Mouse (Mus musculus): Measurements from ENCODE around the gene Ptar1. TPM values are rescaled to one million over a fixed set of nuclear protein-coding genes. Genes with fewer than 3 reads are reported as not detected.

Ptar1 gene
- total RNA-seq, 2 experiments from 2014 or later: 32.8 to 43.0 TPM

DNA sequence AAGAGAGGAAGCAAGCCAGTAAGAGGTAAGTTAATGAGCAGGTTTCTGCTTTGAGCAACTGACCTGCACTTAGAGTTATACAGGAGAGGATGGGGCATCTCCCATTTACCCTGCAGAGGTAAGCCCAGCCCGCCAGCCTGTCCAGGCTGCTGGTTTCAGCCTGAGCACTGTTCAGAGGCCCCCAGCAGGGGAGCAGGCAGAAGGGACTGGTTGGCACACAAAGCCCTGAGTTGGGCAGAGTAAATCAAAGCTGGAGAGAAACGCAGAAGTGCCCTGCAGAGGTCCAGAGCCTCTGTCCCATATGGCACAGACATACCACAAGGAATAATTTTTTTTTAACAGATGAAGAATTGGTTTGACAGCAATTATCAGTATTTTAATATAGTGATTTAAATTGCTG, 76.8 kb downstream of the Ptar1 start:
- DNase-seq (ENCODE audit: low spot score in 2 of 2): no peak
- H3K27ac ChIP-seq: peak overlapping the region; percentile 10; the same call in 1 of the 2 replicates
- H3K4me3 ChIP-seq: no peak overlapping the region
- peak; percentile 19; the same call in 1 of the 2 replicates for TF ChIP-seq CTCF (conservative IDR thresholded peaks at IDR 0.05)

- TF ChIP-seq CTCF (conservative IDR thresholded peaks at IDR 0.05): no peak
- Histone ChIP-seq H3K27ac (no peak overlapping the region), H3K4me3 (no peak overlapping the region)
- DNase-seq (ENCODE audit: low spot score in 2 of 2): no peak
These were observed 81.6 kb downstream of the Ptar1 start for GRCm38 (mm10) chr19:23768864-23769263.

DNA sequence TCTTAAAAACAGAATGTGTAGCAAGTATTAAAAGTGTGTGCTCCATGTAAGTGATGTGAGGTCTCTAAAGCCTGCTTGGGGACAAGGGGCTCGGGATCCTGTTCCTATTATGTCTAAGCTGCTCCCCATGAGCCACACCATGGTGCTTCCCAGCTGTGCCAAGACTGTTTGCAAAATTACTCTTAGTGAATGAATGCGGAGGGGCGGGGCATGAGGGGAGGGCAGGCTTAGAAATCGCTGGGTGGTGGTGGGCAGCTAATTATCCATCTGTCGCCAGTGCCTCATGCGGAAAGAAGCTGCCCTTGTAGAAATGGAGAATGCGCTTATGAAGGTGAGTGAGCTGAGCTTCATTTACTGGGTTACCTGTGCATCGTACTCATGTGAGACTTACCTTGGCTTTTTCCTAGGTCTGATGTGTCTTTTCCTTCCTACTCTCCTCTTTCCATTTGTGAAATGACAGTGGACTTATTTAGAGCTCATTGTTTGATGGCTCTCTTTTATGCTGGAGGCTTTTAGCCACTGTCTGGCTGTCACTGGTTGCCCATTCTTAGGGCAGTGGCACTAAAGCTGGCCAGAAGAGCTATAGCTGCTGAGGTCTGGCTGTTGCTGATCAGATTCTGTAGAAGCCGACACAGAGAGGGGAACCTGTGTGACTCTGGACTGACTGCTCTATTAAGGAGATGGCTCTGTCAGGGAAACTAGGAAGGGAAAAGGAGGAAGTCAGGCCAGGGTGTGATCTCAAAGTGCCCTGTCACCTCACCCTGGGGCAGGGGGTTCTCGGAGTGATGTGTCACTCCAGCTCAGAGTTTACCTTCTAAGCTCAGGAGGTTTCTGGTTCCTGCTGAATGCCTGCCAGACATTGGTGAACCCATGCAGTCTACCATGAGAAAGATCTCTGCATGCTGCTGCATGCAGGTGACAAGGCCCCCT, 83.5 kb downstream of the Ptar1 start:
- no peak for DNase-seq (ENCODE audit: low spot score in 2 of 2)
- Histone ChIP-seq H3K27ac (no peak overlapping the region), H3K4me3 (no peak overlapping the region)
- no peak for TF ChIP-seq CTCF (conservative IDR thresholded peaks at IDR 0.05)

- H3K27ac ChIP-seq: no peak overlapping the region
- no peak overlapping the region for H3K4me3 ChIP-seq
- TF ChIP-seq CTCF (conservative IDR thresholded peaks at IDR 0.05): peak; percentile 66
- no peak for DNase-seq (ENCODE audit: low spot score in 2 of 2)
These were observed 84.7 kb downstream of the Ptar1 start for GRCm38 (mm10) chr19:23771971-23772370.

DNA sequence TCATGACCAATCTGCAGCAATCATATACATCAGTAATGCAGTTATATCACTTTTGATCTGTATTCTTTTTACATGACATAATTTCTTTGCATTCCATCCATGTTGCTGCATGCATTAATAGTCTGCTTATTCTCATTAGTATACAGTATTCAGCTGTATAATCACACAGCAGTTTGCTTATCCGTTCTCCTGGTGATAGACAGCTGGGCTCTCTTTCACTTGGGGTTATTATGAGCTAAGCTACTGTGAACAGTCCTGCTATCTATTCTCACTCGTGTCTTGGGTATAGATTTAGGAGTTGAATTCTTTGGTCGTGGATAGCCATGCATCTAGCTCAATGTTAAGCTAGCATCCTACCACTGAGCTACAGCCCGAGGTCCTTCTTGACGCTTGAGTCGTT, 88.1 kb downstream of the Ptar1 start:
- Histone ChIP-seq H3K27ac (no peak overlapping the region), H3K4me3 (no peak overlapping the region)
- no peak for TF ChIP-seq CTCF (conservative IDR thresholded peaks at IDR 0.05)
- no peak for DNase-seq (ENCODE audit: low spot score in 2 of 2)

- DNase-seq (ENCODE audit: low spot score in 2 of 2): no peak
- H3K27ac ChIP-seq: no peak overlapping the region
- TF ChIP-seq CTCF (conservative IDR thresholded peaks at IDR 0.05): no peak
- no peak overlapping the region for H3K4me3 ChIP-seq
These were observed 91.9 kb downstream of the Ptar1 start for GRCm38 (mm10) chr19:23779130-23779529.

DNA sequence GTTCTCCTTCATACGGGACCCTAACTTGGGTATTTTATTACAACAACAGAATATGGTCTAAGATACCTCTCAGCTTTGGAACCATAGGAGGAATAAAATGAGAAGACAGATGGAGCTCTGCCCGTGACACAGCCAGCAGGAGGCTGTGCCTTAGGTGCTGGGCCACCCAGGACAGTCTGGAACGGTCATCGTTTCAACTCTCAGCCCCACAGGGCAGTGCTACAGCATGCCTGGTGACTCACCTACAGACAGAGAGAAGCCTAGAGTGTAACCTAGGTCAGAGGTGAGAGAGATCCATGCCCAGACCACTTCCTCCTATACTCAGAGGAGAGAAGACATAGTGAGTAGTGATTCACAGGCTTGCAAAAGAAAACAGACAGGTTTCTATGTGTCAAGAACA, 92.9 kb downstream of the Ptar1 start:
- H3K4me3 ChIP-seq: no peak overlapping the region
- DNase-seq (ENCODE audit: low spot score in 2 of 2): no peak
- TF ChIP-seq CTCF (conservative IDR thresholded peaks at IDR 0.05): no peak

More for the DNA sequence above, 92.9 kb downstream of the Ptar1 start:
- H3K27ac ChIP-seq: no peak overlapping the region

Other genes starting within 250 kb of the Ptar1 start
- gene Mamdc2, start 239.0 kb upstream of the Ptar1 start, total RNA-seq (2021): 1 to 10 TPM; 1.1 to 1.2 TPM
- 1 to 10 TPM; 1.0 to 1.8 TPM for gene 1700028P14Rik, start 34.6 kb upstream of the Ptar1 start, total RNA-seq (2021)
- 100 to 1,000 TPM; 118 to 119 TPM for gene Apba1, start 71.5 kb downstream of the Ptar1 start, total RNA-seq (2021)